Mouse (Mus musculus): ENCODE results near the gene Olfr955. TPM values are rescaled to one million over a fixed set of nuclear protein-coding genes. Genes with fewer than 3 reads are reported as not detected.

The Olfr955 gene
- polyA plus RNA-seq (2012; rRNA removed): not detected in 2 replicates

DNA sequence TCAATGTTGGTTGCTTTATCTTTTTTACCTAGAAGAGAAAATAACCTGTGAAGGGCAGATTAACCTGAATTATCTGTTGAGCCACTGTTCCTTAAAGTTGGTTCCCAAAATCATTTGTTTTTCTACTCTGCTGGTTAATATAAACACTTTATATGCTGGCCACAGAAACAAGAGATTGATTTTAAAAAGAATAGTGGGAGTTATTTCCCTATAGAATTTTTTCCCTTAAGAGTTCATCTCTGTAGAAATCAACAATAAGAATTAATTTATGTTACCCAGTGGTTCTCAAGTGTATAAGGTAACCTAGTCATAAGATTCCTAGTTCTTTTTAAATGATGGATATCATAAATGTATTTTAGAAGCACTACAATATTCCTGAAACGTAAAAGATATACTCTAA, at the start of gene Olfr955:
Gene Olfr955 (minus strand): TSS at position 101 of the 400 bp plus-strand sequence.
- H3K27ac ChIP-seq (ENCODE audit: insufficient read depth, low read depth, low read length): no peak within 1 kb of the TSS
- 38% methylated on average over 1 of the region's 1 CpGs for WGBS
- TF ChIP-seq CTCF (IDR thresholded peaks at IDR 0.05; ENCODE audit: extremely low read depth, insufficient read length, insufficient replicate concordance, low read depth, low read length): no peak
- no peak for TF ChIP-seq POLR2A (IDR thresholded peaks at IDR 0.05; ENCODE audit: low read depth, low read length)
- H3K4me3 ChIP-seq (ENCODE audit: low read depth, low read length): no peak within 1 kb of the TSS
- H3K4me1 ChIP-seq (ENCODE audit: control insufficient read depth, insufficient read depth, insufficient read length, low read length): no peaks in the 10 kb centered on the region
- no peaks in the 10 kb centered on the region for H3K36me3 ChIP-seq (ENCODE audit: control insufficient read depth, insufficient read depth, low read length)
- no peaks in the 10 kb centered on the region for H3K27me3 ChIP-seq (ENCODE audit: control insufficient read depth, insufficient read depth, low read length)

DNA sequence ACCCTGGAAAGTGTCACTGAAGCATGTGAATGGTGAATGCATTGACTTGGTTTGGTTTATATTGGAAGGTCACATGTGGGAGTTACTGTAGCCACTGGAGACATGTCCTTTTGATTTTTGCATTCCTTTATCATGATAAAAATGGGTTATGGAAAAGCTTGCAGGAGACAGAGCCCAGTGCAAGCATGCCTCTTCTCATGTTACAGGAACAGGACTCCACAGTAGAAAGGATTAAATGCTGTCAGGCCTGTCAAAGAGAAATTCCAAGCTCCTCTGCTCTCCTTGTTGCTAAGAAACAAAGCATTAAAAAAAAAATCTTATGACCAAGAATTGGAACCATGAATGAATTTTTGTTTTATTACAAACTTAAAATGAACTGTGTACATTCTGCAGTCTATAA, 46.9 kb upstream of the Olfr955 start:
- no peaks in the 10 kb centered on the region for H3K4me1 ChIP-seq (ENCODE audit: control insufficient read depth, insufficient read depth, insufficient read length, low read length)
- no peaks in the 10 kb centered on the region for H3K36me3 ChIP-seq (ENCODE audit: control insufficient read depth, insufficient read depth, low read length)
- H3K27me3 ChIP-seq (ENCODE audit: control insufficient read depth, insufficient read depth, low read length): no peaks in the 10 kb centered on the region
- TF ChIP-seq CTCF (IDR thresholded peaks at IDR 0.05; ENCODE audit: extremely low read depth, insufficient read length, insufficient replicate concordance, low read depth, low read length): no peak
- no peak for TF ChIP-seq POLR2A (IDR thresholded peaks at IDR 0.05; ENCODE audit: low read depth, low read length)
- no peak overlapping the region for H3K27ac ChIP-seq (ENCODE audit: insufficient read depth, low read depth, low read length)
- no peak overlapping the region for H3K4me3 ChIP-seq (ENCODE audit: low read depth, low read length)

DNA sequence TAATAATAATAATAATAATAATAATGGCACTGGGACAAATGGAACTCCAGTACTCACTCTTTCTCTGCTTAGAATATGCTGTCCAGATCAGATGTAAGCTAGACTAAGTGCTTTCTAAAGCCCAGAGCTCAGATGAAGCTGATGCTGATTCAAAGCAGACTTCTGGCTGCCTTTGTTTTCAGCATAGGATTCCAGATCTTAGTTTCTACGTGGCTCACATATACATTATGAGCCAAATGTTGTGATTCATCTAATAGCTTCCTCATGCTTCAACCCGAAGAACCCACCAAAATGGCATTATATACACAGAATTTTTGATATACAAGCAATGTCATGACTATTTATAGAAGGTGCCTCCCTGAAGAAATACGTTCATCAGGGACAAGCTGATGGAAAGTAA, 43.8 kb upstream of the Olfr955 start, which contains the start of gene Olfr957:
Gene Olfr957 (minus strand): TSS at position 279 of the 400 bp plus-strand sequence.
- no peaks in the 10 kb centered on the region for H3K27me3 ChIP-seq (ENCODE audit: control insufficient read depth, insufficient read depth, low read length)
- H3K27ac ChIP-seq (ENCODE audit: insufficient read depth, low read depth, low read length): no peak within 1 kb of the TSS
- no peak within 1 kb of the TSS for H3K4me3 ChIP-seq (ENCODE audit: low read depth, low read length)
- no peaks in the 10 kb centered on the region for H3K4me1 ChIP-seq (ENCODE audit: control insufficient read depth, insufficient read depth, insufficient read length, low read length)
- TF ChIP-seq CTCF (IDR thresholded peaks at IDR 0.05; ENCODE audit: extremely low read depth, insufficient read length, insufficient replicate concordance, low read depth, low read length): no peak
- TF ChIP-seq POLR2A (IDR thresholded peaks at IDR 0.05; ENCODE audit: low read depth, low read length): no peak
- H3K36me3 ChIP-seq (ENCODE audit: control insufficient read depth, insufficient read depth, low read length): no peaks in the 10 kb centered on the region
- WGBS: 51% methylated on average over 3 of the region's 3 CpGs

DNA sequence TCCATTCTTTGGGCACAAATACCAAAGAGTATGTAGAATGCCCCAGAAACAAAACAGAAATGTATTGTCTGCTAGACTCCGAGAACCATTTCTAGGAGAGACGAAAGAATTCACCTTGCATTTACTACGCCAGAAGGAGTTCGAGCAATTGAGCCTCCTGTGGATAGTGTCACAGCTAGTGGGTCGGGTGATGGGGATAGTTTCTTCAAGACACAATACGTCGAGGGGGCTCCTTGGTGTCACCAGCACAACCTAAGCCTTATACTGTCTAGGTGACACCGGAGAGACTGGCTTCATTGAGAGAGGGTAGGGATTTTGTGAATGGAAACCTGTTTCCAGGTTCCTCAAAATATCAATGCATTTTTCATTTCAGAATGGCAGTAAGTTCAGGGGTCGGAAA, 37.7 kb upstream of the Olfr955 start:
- WGBS: 83% methylated on average over 9 of the region's 9 CpGs
- H3K36me3 ChIP-seq (ENCODE audit: control insufficient read depth, insufficient read depth, low read length): no peaks in the 10 kb centered on the region
- no peaks in the 10 kb centered on the region for H3K4me1 ChIP-seq (ENCODE audit: control insufficient read depth, insufficient read depth, insufficient read length, low read length)
- no peak overlapping the region for H3K4me3 ChIP-seq (ENCODE audit: low read depth, low read length)
- H3K27me3 ChIP-seq (ENCODE audit: control insufficient read depth, insufficient read depth, low read length): no peaks in the 10 kb centered on the region
- TF ChIP-seq CTCF (IDR thresholded peaks at IDR 0.05; ENCODE audit: extremely low read depth, insufficient read length, insufficient replicate concordance, low read depth, low read length) (no peak), POLR2A (IDR thresholded peaks at IDR 0.05; ENCODE audit: low read depth, low read length) (no peak)
- H3K27ac ChIP-seq (ENCODE audit: insufficient read depth, low read depth, low read length): no peak overlapping the region

DNA sequence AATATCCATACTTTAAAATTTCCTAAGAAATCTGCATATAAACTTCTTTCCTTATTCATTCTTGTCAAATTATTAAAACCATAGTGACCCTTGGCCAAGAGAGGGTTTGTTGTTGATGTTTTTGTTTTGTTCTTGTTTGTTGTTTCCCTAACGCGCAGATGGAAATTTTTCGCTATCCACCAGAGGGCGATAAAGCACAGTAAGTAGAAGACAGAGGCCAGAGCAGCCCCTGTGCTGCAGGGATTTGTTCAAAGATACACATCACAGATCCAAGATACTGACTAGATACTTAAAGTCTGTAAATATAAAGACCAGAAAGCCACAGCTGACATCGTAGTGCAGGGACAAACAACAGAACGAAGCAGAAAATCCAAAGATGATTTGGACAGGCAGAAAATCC, 37.3 kb upstream of the Olfr955 start:
- no peak overlapping the region for H3K4me3 ChIP-seq (ENCODE audit: low read depth, low read length)
- H3K36me3 ChIP-seq (ENCODE audit: control insufficient read depth, insufficient read depth, low read length): no peaks in the 10 kb centered on the region
- no peaks in the 10 kb centered on the region for H3K4me1 ChIP-seq (ENCODE audit: control insufficient read depth, insufficient read depth, insufficient read length, low read length)
- WGBS: 9% methylated on average over 6 of the region's 6 CpGs
- H3K27ac ChIP-seq (ENCODE audit: insufficient read depth, low read depth, low read length): no peak overlapping the region
- H3K27me3 ChIP-seq (ENCODE audit: control insufficient read depth, insufficient read depth, low read length): no peaks in the 10 kb centered on the region
- TF ChIP-seq POLR2A (IDR thresholded peaks at IDR 0.05; ENCODE audit: low read depth, low read length) (no peak), CTCF (IDR thresholded peaks at IDR 0.05; ENCODE audit: extremely low read depth, insufficient read length, insufficient replicate concordance, low read depth, low read length) (no peak)

DNA sequence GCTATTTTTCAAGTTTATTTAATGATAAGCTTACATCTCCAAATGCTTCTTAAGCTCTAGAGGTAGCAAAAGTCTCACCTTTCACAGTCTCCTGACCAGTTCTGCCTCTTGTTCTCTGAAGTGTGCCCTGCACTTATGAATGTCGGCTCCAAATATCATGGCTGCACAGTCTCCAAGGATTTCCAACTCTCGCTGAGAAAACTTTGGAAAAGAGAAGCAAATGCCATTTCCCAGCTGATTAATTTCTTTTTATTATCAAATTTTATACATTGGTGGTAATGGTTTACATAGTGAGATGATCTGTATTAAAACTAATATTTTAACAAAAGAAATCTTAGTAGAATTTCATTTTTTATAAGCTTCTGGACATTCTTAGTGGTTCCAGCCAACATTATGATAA, 22.2 kb upstream of the Olfr955 start, which contains the start of gene Olfr44:
Gene Olfr44 (minus strand): TSS at position 101 of the 400 bp plus-strand sequence.
- Histone ChIP-seq H3K4me1 (ENCODE audit: control insufficient read depth, insufficient read depth, insufficient read length, low read length) (no peaks in the 10 kb centered on the region), H3K27ac (ENCODE audit: insufficient read depth, low read depth, low read length) (no peak within 1 kb of the TSS), H3K4me3 (ENCODE audit: low read depth, low read length) (no peak within 1 kb of the TSS), H3K27me3 (ENCODE audit: control insufficient read depth, insufficient read depth, low read length) (no peaks in the 10 kb centered on the region), H3K36me3 (ENCODE audit: control insufficient read depth, insufficient read depth, low read length) (no peaks in the 10 kb centered on the region)
- WGBS: 88% methylated on average over 2 of the region's 2 CpGs
- TF ChIP-seq CTCF (IDR thresholded peaks at IDR 0.05; ENCODE audit: extremely low read depth, insufficient read length, insufficient replicate concordance, low read depth, low read length): no peak
- no peak for TF ChIP-seq POLR2A (IDR thresholded peaks at IDR 0.05; ENCODE audit: low read depth, low read length)

DNA sequence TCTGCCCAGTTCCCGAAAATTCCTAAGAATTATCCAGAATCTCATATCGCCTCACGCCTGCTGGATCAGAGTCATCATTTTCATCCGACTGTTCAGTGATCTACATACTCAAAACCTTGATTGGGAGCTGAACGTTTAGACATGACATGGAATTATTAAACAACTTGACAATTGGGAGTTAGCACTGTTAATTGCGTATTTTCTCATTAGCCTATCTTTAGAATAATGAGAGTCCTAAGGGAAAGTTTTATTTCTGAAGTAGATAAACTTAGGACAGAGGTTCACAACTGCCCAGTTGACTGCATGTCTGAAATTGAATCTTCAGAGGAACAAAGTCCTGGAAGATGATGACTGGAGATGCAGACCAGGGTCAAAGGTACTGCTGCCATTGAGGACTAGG, 15.3 kb downstream of the Olfr955 start, which contains the start of gene Olfr954:
Gene Olfr954 (plus strand): TSS at position 301 of the 400 bp plus-strand sequence.
- no peaks in the 10 kb centered on the region for H3K36me3 ChIP-seq (ENCODE audit: control insufficient read depth, insufficient read depth, low read length)
- H3K4me3 ChIP-seq (ENCODE audit: low read depth, low read length): no peak within 1 kb of the TSS
- WGBS: 79% methylated on average over 6 of the region's 6 CpGs
- TF ChIP-seq POLR2A (IDR thresholded peaks at IDR 0.05; ENCODE audit: low read depth, low read length) (no peak), CTCF (IDR thresholded peaks at IDR 0.05; ENCODE audit: extremely low read depth, insufficient read length, insufficient replicate concordance, low read depth, low read length) (no peak)
- no peaks in the 10 kb centered on the region for H3K27me3 ChIP-seq (ENCODE audit: control insufficient read depth, insufficient read depth, low read length)
- no peak within 1 kb of the TSS for H3K27ac ChIP-seq (ENCODE audit: insufficient read depth, low read depth, low read length)
- H3K4me1 ChIP-seq (ENCODE audit: control insufficient read depth, insufficient read depth, insufficient read length, low read length): no peaks in the 10 kb centered on the region
